Mouse (Mus musculus): Measurements from ENCODE around the gene Mkrn1. TPM values are rescaled to one million over a fixed set of nuclear protein-coding genes. Genes with fewer than 3 reads are reported as not detected.
A peak's percentile ranks its signal among the peaks of the same experiment; 100 is the strongest.
"Not testable (repeated sequence)": the region's sequence is repeated elsewhere in the genome, so short reads cannot be mapped to it uniquely, and the experiment has no call there.

The Mkrn1 gene
- total RNA-seq, 2 experiments from 2014 or later = 131 to 151 TPM

DNA sequence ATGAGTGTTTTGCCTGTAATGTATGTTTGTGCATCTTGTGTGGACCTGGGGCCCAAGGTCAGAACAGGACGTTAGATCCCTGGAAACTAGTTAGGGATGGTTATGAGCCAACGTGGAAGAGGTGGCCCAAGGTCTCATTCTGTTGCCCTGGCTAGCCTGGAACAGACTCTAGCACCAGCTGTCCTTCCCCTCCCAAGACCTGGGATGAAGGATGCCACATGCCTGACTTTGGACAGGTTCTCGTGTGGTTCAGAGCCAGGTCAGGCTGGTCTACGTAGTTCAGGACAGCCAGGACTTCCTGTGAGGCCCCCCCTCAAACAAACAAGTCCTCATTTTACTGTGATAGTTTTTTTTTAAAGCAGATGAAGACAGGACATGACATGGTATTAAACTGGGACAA, 24.3 kb downstream of the Mkrn1 start:
- no peak for DNase-seq (ENCODE audit: low spot score in 2 of 2)
- intact Hi-C loops (cut with DNase I) = no loop called here

DNA sequence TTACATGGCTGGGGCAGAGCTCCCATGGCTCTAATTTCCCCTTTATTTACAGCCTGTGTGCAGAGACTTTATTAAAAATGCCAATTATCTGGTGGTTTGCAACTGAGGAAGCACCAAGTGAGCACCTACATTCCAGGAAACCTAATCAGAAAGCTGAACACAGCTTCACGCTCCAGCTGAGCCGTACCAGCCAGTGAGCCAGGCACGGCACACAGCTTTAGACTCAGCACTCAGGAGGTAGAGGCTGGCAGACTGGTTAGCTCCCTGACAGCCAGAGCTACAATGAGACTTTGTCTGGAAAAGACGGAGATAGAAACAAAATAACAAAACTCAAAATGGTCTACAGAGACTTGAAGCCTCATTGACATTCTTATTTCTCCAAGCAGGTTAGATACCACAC, 24.8 kb downstream of the Mkrn1 start:
- intact Hi-C loops (cut with DNase I) = no loop called here
- no peak for DNase-seq (ENCODE audit: low spot score in 2 of 2)

DNA sequence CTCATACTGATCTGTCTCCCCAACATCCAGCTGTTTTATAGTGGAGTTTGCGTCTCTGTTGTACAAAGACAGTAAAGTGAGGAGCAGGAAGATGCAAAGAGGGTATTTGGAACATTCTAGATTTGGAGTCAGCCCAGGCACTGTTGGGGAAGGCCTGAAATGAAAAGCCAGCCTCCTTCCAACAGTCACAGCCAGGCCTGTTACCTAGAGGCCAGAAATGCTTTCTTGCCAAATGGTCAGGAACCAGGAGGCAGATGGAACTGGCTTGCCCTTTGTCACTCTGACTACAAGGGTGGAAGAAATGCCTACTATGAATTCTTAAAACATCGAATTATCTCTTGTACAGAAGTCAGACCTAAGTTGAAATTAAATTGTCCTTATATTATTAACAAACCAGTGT, 30.3 kb downstream of the Mkrn1 start:
- intact Hi-C loops (cut with DNase I) = no loop called here

DNA sequence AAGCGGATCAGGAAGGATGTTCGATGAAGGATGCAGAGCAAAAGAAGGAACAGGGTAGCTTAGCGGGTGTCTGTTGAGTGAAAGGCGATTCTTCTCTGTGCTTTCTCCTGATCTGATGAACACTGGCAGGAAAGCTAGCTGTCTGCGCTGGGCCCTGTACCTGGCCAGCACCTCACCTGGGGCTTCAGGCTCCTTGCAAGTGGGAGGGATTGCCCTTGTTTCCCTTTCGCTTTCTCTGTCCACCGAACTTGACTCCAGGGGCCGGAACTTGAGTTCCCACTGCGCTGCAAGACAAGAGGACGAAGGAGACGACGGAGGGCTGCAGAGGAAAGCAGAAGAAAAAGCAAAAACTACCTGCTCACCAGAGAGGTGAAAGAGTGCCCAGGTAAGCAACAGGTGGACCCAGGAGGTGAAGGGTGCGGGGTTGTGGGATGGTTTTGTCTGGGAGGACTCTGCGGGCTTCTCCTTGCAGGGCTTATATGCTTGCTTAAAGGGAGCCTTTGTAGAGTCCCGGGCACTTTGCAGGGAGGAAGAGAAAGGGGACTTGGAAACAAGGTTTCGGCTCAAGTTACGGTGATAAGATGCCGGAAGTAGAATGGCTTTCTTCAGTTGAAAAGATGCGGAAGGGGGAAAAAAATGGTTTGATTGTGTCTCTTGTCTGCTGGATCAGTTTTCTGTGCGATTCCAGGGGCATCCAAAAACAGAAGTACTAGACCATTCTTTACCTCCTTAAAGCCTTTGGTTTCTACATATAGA, 39.0 kb downstream of the Mkrn1 start, which contains the start of gene Rab19:
TSS of gene Rab19 (plus strand) at position 51 of the 756 bp plus-strand sequence.
- intact Hi-C loops (cut with DNase I) = no loop called here
- no peak for DNase-seq (ENCODE audit: low spot score in 2 of 2)

More for the DNA sequence above, 30.3 kb downstream of the Mkrn1 start:
- DNase-seq (ENCODE audit: low spot score in 2 of 2) = no peak

- no peak for DNase-seq (ENCODE audit: low spot score in 2 of 2)
- intact Hi-C loops (cut with DNase I) = no loop called here
These were observed 40.0 kb downstream of the Mkrn1 start for GRCm38 (mm10) chr6:39380276-39380675.

- intact Hi-C loops (cut with DNase I) = no loop called here
- DNase-seq (ENCODE audit: low spot score in 2 of 2) = no peak
These were observed 40.5 kb downstream of the Mkrn1 start for GRCm38 (mm10) chr6:39379749-39380148.

DNA sequence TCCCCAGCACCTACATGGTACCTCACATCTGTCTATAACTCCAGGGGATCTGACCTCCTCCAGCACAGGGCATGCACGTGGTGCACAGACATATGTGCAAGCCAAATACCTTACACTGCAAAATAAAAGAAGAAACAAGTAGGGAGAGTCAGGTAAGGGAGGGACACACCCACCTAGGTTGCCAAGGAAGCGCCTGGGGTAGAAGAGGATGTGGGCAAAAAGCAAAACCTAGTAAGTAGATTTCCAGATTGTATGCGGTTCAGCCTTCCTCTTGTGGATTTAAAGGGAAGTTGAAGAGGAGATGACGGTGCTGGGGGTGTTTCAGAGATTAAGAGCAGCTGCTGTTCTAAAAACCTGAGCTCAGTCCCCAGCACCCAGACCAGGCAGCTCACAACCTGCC, 41.0 kb downstream of the Mkrn1 start:
- no peak for DNase-seq (ENCODE audit: low spot score in 2 of 2)
- intact Hi-C loops (cut with DNase I) = no loop called here

DNA sequence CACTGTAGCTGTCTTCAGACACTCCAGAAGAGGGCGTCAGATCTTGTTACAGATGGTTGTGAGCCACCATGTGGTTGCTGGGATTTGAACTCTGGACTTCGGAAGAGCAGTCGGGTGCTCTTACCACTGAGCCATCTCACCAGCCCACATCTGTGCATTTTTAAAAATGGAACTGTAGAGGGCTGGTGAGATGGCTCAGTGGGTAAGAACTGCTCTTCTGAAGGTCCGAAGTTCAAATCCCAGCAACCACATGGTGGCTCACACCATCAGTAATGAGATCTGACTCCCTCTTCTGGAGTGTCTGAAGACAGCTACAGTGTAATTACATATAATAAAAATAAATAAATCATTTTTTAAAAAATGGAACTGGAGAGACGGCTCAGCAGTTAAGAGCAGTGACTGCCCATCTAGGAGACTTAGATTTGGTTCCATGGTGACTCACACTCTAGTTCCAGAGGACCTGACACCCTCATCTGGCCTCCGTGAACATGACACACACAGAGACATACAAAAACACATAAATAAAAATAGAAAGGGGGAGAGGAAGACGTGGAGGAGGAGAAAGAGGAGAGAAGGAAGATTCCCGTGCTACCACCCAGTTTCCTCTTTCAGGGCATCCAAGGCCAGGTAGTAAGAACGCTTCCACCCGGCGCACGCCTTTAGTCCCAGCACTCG, 42.0 kb downstream of the Mkrn1 start:
- intact Hi-C loops (cut with DNase I); DNase-seq (ENCODE audit: low spot score in 2 of 2): not testable (repeated sequence)

- DNase-seq (ENCODE audit: low spot score in 2 of 2) = peak; percentile 86 to 90
- intact Hi-C loops (cut with DNase I) = no loop called here
These were observed 42.9 kb downstream of the Mkrn1 start, which contains the start of gene Slc37a3 for GRCm38 (mm10) chr6:39377311-39377827. Gene Slc37a3 (minus strand): TSS chr6:39377675.

GRCm38 (mm10) chr6:39376775-39377174, 43.5 kb downstream of the Mkrn1 start:
- no peak for DNase-seq (ENCODE audit: low spot score in 2 of 2)
- intact Hi-C loops (cut with DNase I) = no loop called here

DNA sequence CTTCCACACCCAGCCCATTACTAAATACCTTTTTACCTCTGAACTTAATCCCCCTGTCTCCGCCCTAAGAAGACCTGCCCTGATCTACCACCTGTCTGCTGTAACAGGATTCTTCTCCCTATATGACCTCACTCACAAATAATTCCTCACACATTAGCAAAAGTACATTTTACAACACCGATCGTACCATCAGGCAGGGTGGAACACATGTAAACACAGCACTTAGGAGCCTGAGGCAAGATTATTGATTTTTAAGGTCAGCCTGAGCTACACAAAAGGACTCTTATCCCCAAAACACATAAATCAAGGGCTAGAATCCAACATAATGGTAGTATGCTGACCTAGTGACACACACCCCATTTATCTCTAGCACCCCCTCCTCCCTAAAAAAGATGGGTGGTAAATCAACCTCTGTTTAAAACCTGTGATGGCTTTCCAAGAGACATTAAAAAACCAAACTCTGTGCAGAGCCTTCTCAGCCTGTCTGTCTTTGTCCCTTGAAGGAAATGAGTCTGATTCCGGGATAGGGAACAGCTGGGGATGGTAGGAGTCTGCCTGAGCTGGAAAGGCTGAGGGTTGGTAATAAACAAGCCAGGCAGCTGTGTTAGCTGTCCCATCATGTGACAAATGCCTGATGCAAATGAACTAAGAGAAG, 46.8 kb downstream of the Mkrn1 start:
- no peak for DNase-seq (ENCODE audit: low spot score in 2 of 2)
- intact Hi-C loops (cut with DNase I) = no loop called here

DNA sequence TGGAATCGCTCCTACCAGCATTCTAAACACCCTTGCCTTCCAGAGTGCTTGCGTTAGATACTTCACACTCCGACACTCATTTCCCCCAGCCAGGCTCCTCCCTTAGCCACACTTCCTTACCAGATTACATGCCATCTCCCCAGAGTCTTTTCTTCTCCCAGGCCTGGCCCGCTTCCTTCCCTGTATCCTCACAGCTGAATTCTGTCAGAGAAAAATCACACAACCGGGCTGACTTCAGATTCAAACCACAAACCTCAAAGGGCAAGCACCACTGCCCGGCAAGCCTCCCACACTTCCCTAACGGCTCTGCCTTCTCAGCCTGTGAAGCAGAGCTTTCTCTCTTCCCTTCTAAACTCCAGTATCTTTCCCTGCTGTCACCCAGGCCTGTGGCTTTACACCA, 47.5 kb downstream of the Mkrn1 start:
- DNase-seq (ENCODE audit: low spot score in 2 of 2) = no peak
- intact Hi-C loops (cut with DNase I) = no loop called here

DNA sequence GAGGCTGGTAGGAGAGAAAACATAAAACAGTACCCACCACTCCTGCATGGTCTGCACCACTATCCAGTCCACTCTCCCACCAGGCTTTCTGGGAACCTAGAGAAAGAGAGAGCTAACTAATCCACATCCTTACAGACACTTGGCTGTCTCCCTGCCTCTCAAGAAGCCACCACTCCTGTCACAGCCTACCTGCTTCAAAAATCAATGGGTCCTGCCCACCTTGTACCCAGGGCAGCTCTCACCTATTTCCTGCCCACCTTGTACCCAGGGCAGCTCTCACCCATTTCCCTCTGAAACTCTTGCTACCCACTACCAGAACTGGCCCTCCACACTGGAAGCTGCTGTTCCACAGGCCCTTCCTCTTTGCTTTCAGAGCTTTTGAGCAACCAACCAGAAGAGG, 48.2 kb downstream of the Mkrn1 start:
- intact Hi-C loops (cut with DNase I) = no loop called here

GRCm38 (mm10) chr6:39369631-39370030, 50.6 kb downstream of the Mkrn1 start:
- no peak for DNase-seq (ENCODE audit: low spot score in 2 of 2)
- intact Hi-C loops (cut with DNase I) = no loop called here

More for the DNA sequence above, 48.2 kb downstream of the Mkrn1 start:
- DNase-seq (ENCODE audit: low spot score in 2 of 2) = no peak

GRCm38 (mm10) chr6:39362684-39363083, 57.6 kb downstream of the Mkrn1 start:
- intact Hi-C loops (cut with DNase I) = no loop called here
- DNase-seq (ENCODE audit: low spot score in 2 of 2) = no peak

GRCm38 (mm10) chr6:39359207-39359606, 61.1 kb downstream of the Mkrn1 start:
- intact Hi-C loops (cut with DNase I) = not testable (repeated sequence)

DNA sequence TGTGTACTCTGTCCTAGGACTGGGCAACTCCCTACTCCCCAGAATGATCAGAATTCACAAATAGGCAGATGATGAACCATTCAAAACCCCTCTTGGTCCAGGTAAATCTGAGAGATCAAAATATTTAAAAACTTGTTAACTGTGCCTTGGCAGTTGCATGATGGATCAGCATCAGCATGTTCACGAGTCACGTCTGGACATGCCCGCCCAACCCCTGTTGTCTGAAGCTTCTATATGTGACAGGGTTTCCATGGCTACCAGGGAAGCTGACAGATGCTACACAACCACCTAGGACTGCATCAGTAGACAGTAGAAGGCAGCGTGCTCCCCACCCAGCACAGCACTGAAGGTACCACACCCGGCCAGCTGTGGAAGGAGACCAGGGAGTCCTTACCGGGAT, 71.3 kb downstream of the Mkrn1 start:
- no peak for DNase-seq (ENCODE audit: low spot score in 2 of 2)
- intact Hi-C loops (cut with DNase I) = no loop called here

More at GRCm38 (mm10) chr6:39359207-39359606, 61.1 kb downstream of the Mkrn1 start:
- not testable (repeated sequence) for DNase-seq (ENCODE audit: low spot score in 2 of 2)

- intact Hi-C loops (cut with DNase I) = no loop called here
- no peak for DNase-seq (ENCODE audit: low spot score in 2 of 2)
These were observed 72.1 kb downstream of the Mkrn1 start for GRCm38 (mm10) chr6:39347880-39348814.
